Mouse (Mus musculus) urinary bladder, postnatal 14 days (tissue): Measurements from ENCODE around the gene Adh4.
A peak's percentile ranks its signal among the peaks of the same experiment; 100 is the strongest.
"Not testable (repeated sequence)": the region's sequence is repeated elsewhere in the genome, so short reads cannot be mapped to it uniquely, and the experiment has no call there.

Source experiments
- DNase-seq: peaks from one replicate; pipeline ENCODE4 v3.0.0; 2021; ENCODE audit warnings: low spot score

Adh4 gene

DNA sequence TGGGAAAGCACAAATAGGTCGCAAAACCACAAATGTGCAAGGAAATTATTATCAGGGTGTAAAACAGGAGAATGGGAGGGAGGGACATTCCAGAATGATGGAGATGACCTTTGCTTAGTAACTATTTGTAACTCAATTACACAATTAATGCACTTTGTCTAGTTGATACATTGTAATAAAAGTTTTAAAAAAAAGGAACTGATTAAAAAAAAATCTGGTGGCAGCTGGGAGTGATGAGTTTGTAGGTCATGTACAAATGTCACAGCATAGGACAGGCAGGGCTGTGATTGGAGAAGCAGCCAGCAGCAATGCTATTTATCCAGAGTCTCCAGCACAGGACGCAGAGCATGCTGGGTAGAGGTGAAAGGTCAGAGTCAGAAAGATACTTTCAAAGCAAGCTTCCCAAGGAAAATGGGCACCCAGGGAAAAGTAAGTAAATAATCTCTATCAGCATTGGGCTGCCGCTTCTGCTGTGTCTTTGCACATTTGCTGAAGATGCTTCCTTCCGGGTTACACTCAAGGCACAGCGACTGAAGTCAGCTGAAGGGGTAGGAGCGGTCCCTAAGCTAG, at the start of gene Adh4:
Gene Adh4, plus strand, starts transcription at position 346 of the 570 bp plus-strand sequence.
- no peak for DNase-seq

DNA sequence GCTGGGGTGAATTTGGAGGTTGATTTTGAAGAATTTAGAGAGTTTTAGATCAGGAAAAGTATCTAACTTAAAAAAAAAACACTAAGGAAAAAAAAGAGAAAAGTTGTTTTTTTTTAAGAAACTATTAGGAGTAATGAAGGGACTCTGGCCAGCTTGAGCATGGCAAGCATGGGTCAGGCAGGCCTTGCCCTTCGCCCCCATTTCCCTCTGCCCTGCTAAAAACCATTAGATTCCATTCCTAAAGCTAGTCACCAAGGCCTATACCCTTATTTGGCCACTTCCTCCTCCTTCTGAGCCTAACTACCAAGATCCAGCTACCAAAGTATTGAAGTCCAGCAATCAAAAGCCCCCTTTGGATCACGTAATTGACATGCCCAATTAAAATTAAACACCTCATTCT, 49.1 kb upstream of the Adh4 start:
- DNase-seq = no peak

DNA sequence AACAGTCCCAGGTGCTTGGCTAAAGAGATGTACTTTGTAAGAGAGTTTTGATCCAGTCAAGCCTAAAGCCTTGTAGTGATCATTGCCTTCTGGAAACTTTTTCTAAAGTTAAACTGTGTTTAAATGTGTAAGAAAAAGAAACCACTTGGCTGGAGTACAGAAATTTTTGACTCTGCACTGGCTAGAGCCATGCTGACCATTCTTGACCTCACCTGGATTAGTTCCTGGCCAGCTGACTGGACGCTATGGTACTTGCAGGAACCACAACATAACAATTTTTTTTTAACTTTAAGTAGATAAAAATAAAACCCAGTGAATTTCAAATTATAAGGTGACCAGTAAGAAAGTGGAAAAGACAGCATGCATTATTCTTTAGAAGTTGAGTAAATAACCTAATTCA, 45.7 kb upstream of the Adh4 start:
- no peak for DNase-seq

DNA sequence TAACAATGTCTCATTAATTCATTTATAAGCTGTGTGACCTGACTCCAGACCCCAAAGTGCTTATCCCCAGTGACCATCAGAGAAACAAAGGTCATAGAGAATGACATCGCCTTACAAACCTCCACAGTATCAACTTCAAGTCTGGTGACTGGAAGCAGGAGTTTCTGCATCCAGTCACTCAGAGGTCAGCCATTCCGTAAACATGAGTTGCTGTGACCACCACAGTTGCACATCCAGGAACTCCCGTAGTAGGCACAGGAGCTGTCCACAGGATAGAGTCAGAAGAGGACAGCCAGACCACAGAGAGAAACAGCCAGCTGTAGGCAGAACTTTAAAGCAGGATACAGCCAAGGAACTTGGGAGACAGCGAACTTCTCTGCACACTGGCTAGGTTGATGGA, 45.0 kb upstream of the Adh4 start:
- DNase-seq = not testable (repeated sequence)

DNA sequence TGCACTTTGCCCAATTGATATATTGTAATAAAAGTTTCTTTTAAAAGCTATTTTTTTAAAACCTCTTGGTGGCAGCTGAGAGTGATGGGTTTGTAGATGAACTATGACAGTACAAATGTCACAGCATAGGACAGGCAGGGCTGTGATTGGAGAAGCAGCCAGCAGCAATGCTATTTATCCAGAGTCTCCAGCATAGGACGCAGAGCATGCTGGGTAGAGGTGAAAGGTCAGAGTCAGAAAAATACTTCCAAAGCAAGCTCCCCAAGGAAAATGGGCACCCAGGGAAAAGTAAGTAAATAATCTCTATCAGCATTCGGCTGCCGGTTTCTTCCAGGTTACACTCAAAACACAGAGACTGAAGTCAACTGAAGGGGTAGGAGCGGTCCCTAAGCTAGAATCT, 41.3 kb upstream of the Adh4 start:
- no peak for DNase-seq

DNA sequence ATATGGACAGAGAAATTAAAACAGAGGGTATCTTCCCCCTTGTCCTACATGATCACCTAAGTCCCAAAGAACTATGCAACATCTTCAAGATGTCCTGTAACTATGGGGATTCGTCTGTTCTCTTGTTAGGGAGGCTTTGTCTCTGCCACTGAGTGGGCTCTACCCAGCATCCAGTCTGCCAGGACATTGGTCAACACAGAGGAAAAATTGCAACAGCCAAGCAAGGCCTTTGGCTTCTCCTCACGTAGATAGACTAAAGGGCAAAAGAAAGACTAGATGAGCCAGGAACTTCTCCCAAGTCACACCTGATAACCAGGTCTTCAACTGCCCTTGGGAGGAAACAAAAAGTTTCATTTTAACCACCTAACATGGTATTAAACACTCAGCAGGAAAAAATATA, 40.1 kb upstream of the Adh4 start:
- no peak for DNase-seq

DNA sequence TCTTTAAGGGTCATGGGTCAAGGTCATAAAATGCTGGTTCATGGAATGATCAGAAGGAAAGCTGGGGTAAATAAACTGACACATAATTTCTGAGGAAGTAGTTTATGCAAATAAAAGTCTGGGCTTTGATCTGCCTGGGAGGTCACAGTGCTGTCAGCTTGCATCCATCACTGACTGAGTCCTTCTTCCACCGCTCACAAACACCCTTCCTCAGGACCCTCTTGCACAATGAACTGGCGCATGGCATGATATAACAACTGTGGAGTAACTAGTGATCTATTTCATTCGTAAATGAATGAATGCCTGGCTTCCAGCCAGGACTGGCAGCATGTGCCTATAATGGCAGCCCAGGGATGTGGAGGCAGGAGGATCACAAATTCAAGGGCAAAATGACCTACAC, 34.1 kb upstream of the Adh4 start:
- no peak for DNase-seq

DNA sequence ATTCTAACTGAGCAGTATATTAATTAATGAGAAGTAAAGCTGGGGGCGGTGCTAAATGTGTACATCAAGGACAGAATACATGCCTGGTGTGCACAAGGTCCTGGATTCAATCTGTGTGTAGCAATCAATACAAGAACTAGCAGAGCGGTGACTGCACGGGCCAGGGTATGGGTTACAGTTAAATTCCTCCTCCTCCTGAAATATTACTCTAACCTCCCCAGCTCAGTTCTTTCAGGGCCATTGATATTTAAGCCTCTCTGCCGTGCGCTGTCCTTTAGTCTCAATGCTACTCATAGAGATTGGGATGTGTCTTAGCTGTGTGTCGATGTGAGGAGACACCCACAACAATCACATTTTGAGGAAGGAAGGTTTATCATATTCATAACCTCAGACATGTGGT, 28.1 kb upstream of the Adh4 start:
- DNase-seq = no peak

DNA sequence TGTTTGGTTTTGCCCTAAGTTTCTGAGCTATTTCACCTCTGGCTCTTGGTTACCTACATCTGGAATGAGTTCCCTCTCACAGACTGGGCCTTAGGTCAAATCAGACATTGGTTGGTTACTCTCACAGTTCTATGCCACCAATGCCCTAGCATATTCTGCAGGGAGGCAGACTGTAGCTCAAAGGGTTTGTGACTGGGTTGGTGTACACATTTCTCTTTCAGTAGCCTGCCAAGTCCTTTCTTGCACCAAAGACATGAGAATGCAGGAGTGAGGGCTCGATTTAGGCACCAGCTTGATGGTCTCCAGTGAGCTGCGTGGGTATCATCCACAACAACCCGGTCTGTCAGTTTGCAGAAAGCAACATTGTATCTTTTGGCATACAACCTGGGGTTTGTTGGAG, 10.4 kb upstream of the Adh4 start:
- no peak for DNase-seq

DNA sequence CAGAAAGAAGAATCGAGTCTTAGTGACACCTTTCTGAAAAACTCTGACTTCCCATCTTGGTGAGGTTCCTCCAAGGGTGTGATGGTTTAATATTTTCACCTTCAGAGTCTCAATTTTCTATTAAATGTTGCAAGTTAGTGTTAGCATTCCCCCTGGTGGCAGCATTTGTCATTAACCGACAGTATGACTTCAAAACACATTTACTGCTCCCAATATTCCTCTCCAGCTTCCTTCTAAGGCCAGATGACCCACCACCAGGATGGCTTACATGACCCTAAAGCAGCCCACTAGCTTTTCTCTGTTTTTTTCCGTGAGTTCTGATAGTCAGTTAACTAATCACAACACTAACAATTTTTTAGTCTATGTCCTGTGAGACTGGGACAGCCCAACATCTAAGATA, 9.9 kb upstream of the Adh4 start:
- peak; percentile 68 for DNase-seq

DNA sequence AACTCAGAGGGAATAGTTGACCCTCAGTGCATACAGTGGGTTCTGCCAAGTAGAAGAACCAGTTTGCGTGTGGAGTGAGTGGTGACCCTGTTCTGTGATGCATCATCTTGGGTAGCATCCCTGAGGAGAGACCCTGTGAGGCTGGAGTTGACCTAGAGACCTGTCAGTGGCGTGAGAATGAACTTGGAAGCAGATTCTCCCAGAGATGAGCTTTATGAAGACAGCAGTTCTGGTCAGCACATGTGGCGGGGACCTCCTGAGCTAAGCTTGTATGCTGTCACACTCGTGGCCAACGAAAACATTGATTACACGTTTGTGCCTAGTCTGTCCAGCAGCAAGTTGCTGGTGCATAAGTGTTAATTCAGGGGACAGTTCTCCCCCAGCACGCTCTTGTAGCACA, 9.4 kb upstream of the Adh4 start:
- no peak for DNase-seq

DNA sequence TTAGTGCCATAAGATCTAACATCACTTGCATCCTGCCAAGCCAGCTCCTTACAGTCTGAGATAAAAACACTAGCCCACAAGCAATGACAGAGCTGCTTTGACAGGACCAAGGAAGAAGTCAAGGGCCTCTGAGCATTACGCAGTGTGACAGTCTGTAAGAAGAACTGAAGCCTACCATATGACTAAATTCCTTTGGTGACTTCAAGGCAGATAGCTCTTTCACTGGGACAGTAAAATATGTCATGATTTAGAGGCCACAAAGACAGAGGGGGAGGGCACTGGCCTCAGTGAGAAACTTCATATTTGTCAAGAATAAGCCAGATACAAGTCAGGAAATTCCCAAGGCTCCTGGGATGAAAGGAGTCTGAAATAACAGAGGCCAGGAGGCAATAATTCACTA, 7.3 kb upstream of the Adh4 start:
- DNase-seq = no peak

DNA sequence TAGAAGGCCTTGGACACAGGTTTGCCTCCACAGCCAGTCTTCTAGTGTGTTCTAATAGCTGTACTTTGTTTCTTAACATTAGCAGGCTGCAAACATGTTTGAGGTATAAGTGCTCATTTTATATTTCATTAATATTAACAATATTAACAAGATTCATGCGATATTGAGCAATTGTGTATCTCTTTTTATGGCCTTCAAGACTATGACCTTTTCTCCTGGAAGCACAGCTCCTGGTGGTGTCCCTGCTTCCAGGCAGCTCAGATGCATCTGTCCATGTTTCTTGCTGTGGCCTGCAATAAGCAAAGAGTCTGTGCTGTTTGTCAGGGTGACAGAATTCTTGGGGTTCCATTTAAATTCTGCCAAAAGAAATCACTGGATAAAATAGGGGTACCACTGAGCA, 5.7 kb upstream of the Adh4 start:
- no peak for DNase-seq

DNA sequence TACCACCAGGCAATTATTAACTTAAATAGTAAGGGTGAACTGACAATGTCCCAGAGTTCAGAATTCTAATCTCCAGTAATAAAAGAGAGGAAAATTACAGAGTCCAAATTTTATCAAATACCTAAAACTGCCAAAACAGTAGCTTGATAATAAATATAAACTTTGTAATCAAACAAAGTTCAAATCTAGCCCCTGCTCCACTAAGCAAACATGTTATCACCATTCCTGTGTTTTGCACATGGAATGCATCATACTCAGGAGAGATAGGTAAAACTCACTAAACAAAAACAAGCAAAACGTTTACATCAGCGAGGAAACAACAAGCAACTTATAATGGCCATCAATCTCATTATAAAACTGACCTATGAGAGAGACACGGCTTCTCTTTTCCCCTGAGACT, 5.1 kb upstream of the Adh4 start:
- no peak for DNase-seq

DNA sequence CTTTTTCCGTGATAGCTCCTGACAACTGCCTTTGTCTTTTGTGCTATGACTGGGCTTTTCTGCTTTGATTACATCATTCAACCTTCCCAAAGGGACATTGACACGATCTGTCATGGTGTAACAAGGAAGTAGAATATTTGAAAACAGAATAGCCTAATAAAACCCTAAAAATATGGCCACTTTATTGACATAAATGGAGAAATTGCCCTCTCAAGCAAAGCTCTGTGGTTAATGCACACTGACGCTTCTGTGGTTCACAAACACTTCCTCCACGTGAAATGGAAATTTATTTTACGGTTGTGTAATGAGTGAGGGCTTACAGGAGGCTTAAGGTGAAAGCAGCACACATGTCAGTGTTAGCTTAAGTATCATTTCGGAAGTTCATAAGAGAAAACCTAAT, 4.1 kb downstream of the Adh4 start:
- DNase-seq = no peak

DNA sequence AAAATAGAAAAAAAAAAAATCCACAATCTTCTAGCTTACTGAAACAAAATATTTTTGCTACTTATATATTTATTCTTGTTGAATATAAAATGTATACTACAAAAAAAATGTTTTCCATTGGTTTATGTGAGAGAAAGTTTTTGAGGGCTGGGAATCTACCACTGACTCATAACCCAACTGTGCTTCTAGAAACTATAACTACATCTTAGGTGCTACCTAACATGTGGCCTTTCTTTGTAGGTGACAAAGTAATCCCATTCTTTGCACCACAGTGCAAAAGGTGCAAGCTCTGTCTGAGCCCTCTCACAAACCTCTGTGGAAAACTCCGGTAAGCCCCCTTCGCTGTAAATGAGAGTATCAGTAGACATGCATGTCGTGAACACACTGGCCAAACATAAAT, 5.1 kb downstream of the Adh4 start:
- no peak for DNase-seq

DNA sequence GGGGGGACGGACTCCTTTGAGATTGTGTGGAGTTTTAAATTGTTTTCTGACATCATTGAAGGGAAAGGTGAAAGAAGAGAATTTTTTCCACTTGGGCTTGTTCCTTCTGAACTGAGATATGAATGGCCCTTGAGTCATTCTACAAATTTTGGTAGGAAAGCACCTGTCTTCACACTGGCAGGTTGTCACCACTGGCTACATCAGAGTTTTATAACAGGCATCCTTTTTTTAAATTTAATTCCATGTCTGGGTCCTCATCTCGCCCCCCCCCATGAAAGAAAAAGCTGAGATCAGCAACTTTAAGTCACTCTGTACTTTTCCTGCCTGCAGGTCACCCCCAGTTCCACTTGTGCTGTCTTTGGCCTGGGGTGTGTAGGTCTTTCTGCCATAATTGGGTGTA, 8.4 kb downstream of the Adh4 start:
- no peak for DNase-seq

DNA sequence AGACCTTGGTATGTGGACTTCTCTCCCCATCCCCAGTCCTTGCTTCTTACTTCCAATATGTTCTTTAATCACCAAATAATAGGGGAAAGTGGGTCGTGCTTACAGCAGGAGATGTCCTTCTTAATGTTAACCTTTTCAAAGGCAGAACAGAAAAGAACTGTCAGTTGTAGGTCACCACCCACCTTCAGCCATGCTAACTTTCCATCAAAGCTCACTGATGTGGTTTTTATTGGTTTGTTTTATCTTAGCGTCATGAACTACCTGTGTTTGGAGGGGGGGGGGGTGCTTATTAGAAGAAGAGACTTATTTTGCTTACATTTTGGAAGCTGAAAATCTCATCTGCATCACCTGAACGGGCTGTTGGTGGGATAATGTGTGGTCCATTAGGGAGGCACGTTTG, 9.0 kb downstream of the Adh4 start:
- DNase-seq = no peak

DNA sequence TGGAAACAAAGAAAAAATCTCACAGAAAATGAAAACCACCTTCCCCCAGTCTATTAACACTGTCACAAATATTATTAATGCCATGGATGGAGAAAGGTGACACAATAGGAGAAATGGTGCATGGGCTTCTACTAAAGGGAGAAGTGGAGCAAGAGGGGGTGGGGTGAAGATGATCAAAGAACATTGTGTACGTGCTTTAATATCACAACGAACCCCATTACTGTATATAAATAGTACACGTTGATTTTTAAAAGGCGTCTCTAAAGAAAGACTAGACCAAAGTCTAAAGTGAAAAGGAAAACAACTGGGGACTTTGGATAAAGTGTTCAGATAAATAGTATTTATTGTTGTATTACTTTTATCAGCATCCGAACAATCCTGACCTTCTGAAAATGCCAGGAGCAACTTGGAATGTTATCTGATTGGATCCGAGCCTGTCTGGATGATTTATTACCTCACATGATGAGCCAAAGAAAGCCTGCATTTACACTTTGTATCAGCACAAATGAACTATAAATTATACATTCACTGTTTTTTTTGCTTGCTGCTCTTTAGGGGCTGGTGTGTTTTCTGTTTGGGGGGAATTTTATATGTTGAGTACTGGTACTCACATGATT, 15.2 kb downstream of the Adh4 start:
- no peak for DNase-seq

DNA sequence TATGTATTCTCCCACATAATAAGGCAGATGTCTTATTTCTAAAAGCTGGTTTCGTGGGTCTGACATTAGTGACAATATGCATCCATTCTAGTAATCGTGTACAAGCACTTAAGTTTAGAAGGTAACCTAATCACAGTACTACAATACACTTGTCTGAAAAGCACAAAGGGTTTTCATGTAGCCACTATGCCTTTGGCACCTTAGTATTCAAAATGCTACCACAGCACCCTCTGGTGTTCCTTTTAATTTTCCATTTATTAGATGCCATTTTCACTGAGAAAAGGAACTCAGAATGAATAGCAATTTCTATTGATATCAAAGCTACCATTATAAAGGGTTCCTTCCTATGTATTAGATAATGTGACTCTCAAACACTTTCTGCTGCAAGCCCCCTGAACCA, 16.6 kb downstream of the Adh4 start:
- DNase-seq = no peak

DNA sequence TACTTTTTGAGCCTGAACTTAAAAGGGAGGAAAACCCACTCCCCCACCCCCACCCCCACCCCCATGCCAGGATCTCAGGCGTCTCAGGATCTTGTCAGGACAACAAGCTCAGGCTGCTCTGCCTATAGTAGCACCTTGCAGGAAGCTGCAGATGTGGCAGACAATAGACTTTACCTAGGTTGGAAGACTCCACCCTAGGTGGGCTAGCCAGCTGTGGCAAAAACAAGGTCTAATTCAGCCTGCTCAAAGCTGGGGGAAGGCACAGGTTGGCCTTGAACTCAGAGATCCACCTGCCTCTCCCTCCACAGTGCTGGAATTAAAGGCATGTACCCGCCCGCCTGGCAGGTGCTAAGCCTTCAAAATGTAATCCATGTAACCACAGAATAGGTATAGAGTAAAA, 23.4 kb downstream of the Adh4 start:
- DNase-seq = no peak

DNA sequence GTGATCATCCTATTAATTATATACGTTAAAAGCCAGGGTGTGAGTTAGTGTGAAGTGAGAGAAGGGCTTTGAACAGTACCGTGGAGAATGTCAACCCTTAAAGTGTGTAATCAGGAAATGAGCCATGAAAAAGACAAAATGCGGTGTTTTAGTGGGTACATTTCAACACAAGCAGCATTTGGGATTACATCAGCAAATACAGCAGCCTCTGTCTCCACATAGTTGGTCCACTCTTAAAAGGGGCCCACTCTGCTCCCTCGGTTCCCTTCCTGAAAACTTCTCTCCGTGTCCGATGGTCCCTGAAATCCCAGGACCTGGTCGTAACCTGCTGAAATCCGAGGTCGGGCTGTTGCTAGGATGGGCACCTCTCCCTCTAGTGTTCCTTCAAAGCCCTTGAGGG, 26.9 kb downstream of the Adh4 start:
- no peak for DNase-seq

DNA sequence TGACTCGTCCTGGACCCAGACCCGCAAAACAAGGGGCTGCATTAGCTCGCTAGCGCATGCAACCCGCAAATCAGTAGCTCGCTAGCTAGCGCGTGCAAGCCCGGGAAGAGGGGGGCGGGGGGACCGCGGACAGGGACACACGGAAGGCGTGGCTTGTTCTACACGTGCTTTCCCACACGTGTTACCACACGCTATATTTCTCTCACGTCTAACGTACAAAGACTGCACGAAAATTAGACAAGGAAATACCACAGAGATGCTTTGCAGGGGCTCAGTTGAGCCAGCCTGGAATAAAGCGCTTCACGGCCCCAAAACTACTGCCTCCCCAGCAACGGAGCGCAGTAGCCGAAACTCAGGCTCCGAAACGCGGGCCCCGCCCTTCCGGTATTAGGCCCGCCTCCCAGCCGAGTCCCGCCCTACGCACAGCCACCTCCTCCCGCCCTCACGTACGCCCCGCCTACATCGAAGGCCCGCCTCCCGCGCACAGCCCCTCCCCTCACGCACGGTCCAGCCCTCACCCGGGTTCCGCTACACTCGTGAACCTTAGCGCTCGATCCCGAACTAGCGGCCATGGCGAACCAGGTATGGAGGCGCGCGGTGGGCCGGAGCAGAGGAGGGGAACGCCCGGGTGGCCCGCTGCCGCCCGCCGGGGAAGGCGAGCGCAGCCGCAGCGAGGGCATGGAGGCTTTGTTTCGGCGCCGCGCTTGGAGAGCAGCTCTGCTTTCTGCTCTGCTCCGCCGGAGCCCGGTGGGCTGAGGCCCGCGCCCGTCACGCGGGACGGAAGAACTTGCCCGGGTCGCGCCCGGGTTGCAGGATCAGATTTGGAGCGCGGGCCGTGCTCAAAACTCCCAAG, 27.6 kb downstream of the Adh4 start, which contains the start of gene Adh5:
Gene Adh5, plus strand, starts transcription at position 482 of the 853 bp plus-strand sequence.
- DNase-seq = peak; percentile 91

DNA sequence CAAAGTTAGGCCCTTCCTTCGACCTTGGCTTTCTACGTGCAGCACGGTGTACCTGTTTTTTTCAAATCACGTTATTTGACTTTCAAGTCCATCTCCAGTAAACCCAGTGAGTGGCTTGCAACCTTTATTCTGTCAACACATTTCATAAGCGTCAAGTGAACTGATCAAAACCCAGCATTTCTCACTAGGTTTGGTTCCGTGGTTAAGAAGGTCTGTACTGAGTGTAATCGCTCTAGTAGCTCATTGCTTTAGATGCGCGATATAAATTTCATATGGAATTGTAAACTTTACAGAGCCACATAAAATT, 28.2 kb downstream of the Adh4 start:
- no peak for DNase-seq
